Mouse (Mus musculus): Measurements from ENCODE around the gene Sardh. TPM values are rescaled to one million over a fixed set of nuclear protein-coding genes. Genes with fewer than 3 reads are reported as not detected.

The Sardh gene
- polyA plus RNA-seq, 1 experiment from 2014 or later: 11.8 TPM

- H3K4me1 ChIP-seq: no peaks in the 10 kb centered on the region; the same call in 1 of the 2 replicates
- ATAC-seq (ENCODE audit: low FRiP score): no peak
Measured at GRCm38 (mm10) chr2:27251434-27251833, 3.3 kb upstream of the Sardh start.

DNA sequence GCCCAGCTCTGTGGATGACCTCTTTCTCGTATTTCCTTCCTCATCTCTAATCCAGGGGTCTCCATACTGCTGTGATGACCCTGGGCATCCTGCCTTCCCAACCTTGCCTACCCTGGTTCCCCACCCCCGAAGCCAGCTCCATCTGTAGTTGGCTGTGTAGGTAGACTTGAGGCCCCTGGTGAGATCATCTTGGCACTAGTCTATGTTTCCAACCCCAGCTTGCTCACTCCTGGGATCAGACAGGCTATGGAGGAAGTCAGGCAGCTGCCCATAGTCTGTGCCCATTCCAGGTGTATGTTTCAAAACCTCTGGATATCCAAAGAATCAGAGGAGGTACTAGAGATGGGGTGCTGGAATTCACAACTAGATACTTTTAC, 662 bp downstream of the Sardh start:
- H3K9me3 ChIP-seq (replicated peaks): no peaks in the 10 kb centered on the region
- 57% methylated on average over 2 of the region's 2 CpGs for WGBS

More at GRCm38 (mm10) chr2:27251434-27251833, 3.3 kb upstream of the Sardh start:
- Histone ChIP-seq H3K36me3 (no peaks in the 10 kb centered on the region), H3K9me3 (replicated peaks) (no peaks in the 10 kb centered on the region), H3K4me2 (replicated peaks) (no peak overlapping the region), H3K4me3 (no peak overlapping the region), H3K27ac (no peak overlapping the region), H3K27me3 (no peaks in the 10 kb centered on the region), H3K9ac (no peak overlapping the region)

GRCm38 (mm10) chr2:27246712-27247486, 1.2 kb downstream of the Sardh start:
- Histone ChIP-seq H3K36me3 (no peaks in the 10 kb centered on the region), H3K27me3 (no peaks in the 10 kb centered on the region), H3K4me2 (replicated peaks) (peak overlapping the region; percentile 11; the same call in 1 of the 2 replicates), H3K27ac (peak overlapping the region; percentile 13; the same call in 1 of the 2 replicates), H3K9me3 (replicated peaks) (no peaks in the 10 kb centered on the region), H3K4me3 (no peak overlapping the region), H3K4me1 (no peaks in the 10 kb centered on the region; the same call in 1 of the 2 replicates), H3K9ac (no peak overlapping the region)
- ATAC-seq (ENCODE audit: low FRiP score): 0 out of 2 replicates have a peak, but pooled peaks have one; percentile 61
- 37% methylated on average over 7 of the region's 7 CpGs for WGBS

More for the DNA sequence above, 662 bp downstream of the Sardh start:
- ATAC-seq (ENCODE audit: low FRiP score): no peak
- H3K4me1 ChIP-seq: no peaks in the 10 kb centered on the region; the same call in 1 of the 2 replicates
- H3K9ac ChIP-seq: no peak overlapping the region
- H3K4me3 ChIP-seq: no peak overlapping the region
- H3K27me3 ChIP-seq: no peaks in the 10 kb centered on the region
- no peaks in the 10 kb centered on the region for H3K36me3 ChIP-seq
- no peak overlapping the region for H3K4me2 ChIP-seq (replicated peaks)
- H3K27ac ChIP-seq: no peak overlapping the region

DNA sequence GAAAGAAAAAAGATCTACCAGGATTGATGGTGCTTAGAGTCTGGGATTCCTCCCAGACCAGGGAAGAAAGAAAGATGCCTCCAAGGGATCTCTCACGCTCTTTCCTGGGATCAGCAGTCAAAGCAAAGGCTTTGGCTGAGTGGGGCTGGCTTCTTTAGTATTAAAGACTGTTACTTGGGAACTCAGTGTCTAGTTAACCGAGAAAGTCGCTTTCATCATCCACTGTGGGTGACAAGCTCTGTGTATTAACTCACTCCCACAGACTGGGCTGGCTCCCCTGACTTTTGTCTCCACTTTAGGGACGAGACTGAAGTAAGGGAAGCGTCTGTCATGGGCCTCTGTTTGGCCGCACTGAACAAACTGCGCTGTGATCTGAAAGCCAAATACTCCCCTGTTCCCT, 2.2 kb downstream of the Sardh start:
- no peaks in the 10 kb centered on the region; the same call in 1 of the 2 replicates for H3K4me1 ChIP-seq
- ATAC-seq (ENCODE audit: low FRiP score): no peak

GRCm38 (mm10) chr2:27237342-27237741, 10.8 kb downstream of the Sardh start:
- no peaks in the 10 kb centered on the region for H3K4me1 ChIP-seq
- no peak overlapping the region for H3K27ac ChIP-seq
- no peaks in the 10 kb centered on the region for H3K9me3 ChIP-seq (replicated peaks)
- H3K36me3 ChIP-seq: no peaks in the 10 kb centered on the region
- peak; percentile 53; the same call in 1 of the 2 replicates for ATAC-seq (ENCODE audit: low FRiP score)
- H3K4me3 ChIP-seq: no peak overlapping the region
- 28% methylated on average over 4 of the region's 4 CpGs for WGBS
- no peak overlapping the region for H3K4me2 ChIP-seq (replicated peaks)
- peaks cover 3% of the 10 kb centered on the region; the same call in 1 of the 2 replicates for H3K27me3 ChIP-seq
- H3K9ac ChIP-seq: no peak overlapping the region

More for the DNA sequence above, 2.2 kb downstream of the Sardh start:
- Histone ChIP-seq H3K27me3 (no peaks in the 10 kb centered on the region), H3K36me3 (no peaks in the 10 kb centered on the region), H3K9ac (no peak overlapping the region), H3K4me2 (replicated peaks) (no peak overlapping the region), H3K4me3 (no peak overlapping the region), H3K9me3 (replicated peaks) (no peaks in the 10 kb centered on the region), H3K27ac (no peak overlapping the region)
- 72% methylated on average over 7 of the region's 7 CpGs for WGBS

DNA sequence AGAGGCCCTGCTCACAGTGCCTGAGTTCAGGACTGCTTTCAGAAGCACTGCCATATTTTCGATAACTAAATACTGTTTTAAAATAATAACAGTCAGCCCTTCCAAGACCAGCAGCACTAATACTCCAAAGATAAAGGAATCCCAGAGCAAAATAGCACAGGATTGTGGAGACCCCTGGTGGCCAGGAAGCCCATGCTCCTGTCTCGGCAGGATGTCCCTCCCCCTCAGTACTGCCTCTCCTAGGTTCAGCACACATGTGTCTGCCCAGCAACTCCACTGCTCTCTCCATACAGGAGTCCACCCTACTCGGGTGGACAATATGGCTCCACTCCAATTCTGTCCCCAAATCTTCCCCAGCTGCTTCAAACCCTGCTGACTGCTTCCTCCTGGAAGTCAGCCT, 12.4 kb downstream of the Sardh start:
- no peak overlapping the region for H3K4me3 ChIP-seq
- H3K9ac ChIP-seq: no peak overlapping the region
- no peak overlapping the region for H3K27ac ChIP-seq
- WGBS: 26% methylated on average over 3 of the region's 3 CpGs
- no peaks in the 10 kb centered on the region for H3K9me3 ChIP-seq (replicated peaks)
- no peaks in the 10 kb centered on the region for H3K4me1 ChIP-seq
- peaks cover 3% of the 10 kb centered on the region; the same call in 1 of the 2 replicates for H3K27me3 ChIP-seq
- no peaks in the 10 kb centered on the region for H3K36me3 ChIP-seq
- no peak; the same call in 1 of the 2 replicates for ATAC-seq (ENCODE audit: low FRiP score)
- no peak overlapping the region for H3K4me2 ChIP-seq (replicated peaks)

GRCm38 (mm10) chr2:27232376-27232775, 15.8 kb downstream of the Sardh start:
- no peaks in the 10 kb centered on the region for H3K9me3 ChIP-seq (replicated peaks)
- WGBS: 31% methylated on average over 7 of the region's 7 CpGs
- no peak overlapping the region for H3K4me2 ChIP-seq (replicated peaks)
- H3K27me3 ChIP-seq: peaks cover 3% of the 10 kb centered on the region; the same call in 1 of the 2 replicates
- no peak for ATAC-seq (ENCODE audit: low FRiP score)
- H3K4me3 ChIP-seq: no peak overlapping the region
- H3K4me1 ChIP-seq: no peaks in the 10 kb centered on the region
- no peak overlapping the region for H3K9ac ChIP-seq
- H3K36me3 ChIP-seq: no peaks in the 10 kb centered on the region
- H3K27ac ChIP-seq: no peak overlapping the region

DNA sequence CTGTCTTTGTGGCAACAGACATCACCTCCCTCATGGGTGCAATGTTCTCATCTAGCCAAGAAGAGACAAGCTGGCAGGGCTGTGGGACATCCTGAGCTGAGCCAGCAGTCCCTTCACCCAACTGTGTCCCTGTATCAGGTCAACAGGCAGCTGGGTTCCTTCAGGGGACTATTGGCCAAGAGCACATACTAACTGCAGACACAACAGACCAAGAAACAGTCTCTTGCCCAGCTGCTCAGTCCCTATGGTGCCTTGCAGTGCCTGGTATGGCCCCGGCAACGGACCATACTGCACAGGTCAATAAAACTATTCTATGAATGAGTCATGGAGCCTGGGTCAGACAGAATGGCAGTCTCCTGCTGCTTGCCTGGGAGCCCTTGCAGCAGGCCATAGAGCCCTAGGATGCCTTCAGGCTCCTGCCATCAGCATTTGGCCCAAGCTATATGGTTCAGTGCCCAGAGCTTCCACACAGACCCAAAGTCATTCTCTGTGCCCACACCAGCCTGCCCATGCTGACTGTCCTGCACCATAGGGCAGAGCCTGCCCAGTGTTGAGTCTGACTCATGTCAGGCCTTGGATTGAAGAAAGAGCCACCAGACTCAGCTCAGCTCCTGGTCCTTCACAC, 18.5 kb downstream of the Sardh start:
- no peak overlapping the region for H3K9ac ChIP-seq
- H3K4me1 ChIP-seq: no peaks in the 10 kb centered on the region
- H3K27ac ChIP-seq: no peak overlapping the region
- no peak overlapping the region for H3K4me2 ChIP-seq (replicated peaks)
- no peaks in the 10 kb centered on the region; the same call in 1 of the 2 replicates for H3K27me3 ChIP-seq
- no peak overlapping the region for H3K4me3 ChIP-seq
- no peaks in the 10 kb centered on the region for H3K9me3 ChIP-seq (replicated peaks)
- ATAC-seq (ENCODE audit: low FRiP score): no peak
- H3K36me3 ChIP-seq: no peaks in the 10 kb centered on the region
- 86% methylated on average over 2 of the region's 2 CpGs for WGBS

- H3K9me3 ChIP-seq (replicated peaks): no peaks in the 10 kb centered on the region
- no peaks in the 10 kb centered on the region for H3K36me3 ChIP-seq
- no peaks in the 10 kb centered on the region; the same call in 1 of the 2 replicates for H3K27me3 ChIP-seq
- H3K4me3 ChIP-seq: no peak overlapping the region
- WGBS: 88% methylated on average over 5 of the region's 5 CpGs
- no peak for ATAC-seq (ENCODE audit: low FRiP score)
- no peak overlapping the region for H3K9ac ChIP-seq
- H3K4me1 ChIP-seq: no peaks in the 10 kb centered on the region
- H3K4me2 ChIP-seq (replicated peaks): no peak overlapping the region
- H3K27ac ChIP-seq: no peak overlapping the region
Measured at GRCm38 (mm10) chr2:27228809-27229480, 19.2 kb downstream of the Sardh start.

DNA sequence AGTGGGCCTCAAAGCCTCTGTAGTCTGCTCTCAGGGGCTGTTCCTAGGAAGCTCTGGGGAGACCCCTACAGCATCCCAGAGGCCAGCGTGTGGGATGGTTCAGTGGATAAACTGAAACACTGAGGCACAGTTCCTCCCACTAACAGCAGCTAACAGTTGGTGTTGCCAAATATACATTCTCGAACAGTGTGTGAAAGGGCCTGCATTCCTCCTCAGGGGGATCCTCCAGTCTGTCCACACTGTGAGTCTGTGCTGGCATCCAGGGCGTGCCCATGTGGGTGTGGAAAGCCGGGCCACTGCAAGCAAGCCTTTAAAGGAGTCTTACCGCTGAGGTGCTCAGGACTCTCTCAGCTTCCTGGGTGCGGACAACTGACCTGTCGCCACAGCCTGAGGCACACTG, 21.6 kb downstream of the Sardh start:
- Histone ChIP-seq H3K4me1 (no peaks in the 10 kb centered on the region), H3K9ac (no peak overlapping the region), H3K4me2 (replicated peaks) (no peak overlapping the region), H3K27me3 (no peaks in the 10 kb centered on the region; the same call in 1 of the 2 replicates), H3K36me3 (no peaks in the 10 kb centered on the region), H3K9me3 (replicated peaks) (no peaks in the 10 kb centered on the region), H3K27ac (no peak overlapping the region), H3K4me3 (no peak overlapping the region)
- WGBS: 66% methylated on average over 7 of the region's 7 CpGs
- ATAC-seq (ENCODE audit: low FRiP score): no peak

DNA sequence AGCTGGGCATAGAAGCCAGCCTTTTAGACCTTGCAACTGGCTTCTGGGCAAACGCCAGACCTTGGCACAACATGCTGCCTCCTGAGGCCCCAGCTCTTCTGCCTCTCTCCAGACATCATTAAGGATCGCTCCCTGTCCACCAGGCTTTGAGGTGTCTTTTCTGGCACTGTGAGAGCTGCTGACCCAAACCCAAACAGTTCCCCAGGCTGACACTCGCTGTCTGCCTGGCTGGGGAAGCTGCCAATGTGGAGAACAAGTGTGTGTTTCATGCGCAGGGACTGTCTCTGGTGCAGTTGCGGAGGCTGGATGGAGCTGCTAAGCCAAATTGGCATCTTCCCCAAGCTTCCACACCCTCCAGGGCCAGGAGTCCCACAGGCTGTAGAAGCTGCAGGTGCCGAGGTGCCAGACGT, 25.1 kb downstream of the Sardh start:
- no peak for ATAC-seq (ENCODE audit: low FRiP score)
- no peaks in the 10 kb centered on the region for H3K4me1 ChIP-seq
- no peak overlapping the region for H3K27ac ChIP-seq
- H3K4me2 ChIP-seq (replicated peaks): no peak overlapping the region
- H3K9ac ChIP-seq: no peak overlapping the region
- H3K36me3 ChIP-seq: no peaks in the 10 kb centered on the region
- no peak overlapping the region for H3K4me3 ChIP-seq
- H3K27me3 ChIP-seq: no peaks in the 10 kb centered on the region
- WGBS: 87% methylated on average over 7 of the region's 7 CpGs
- no peaks in the 10 kb centered on the region for H3K9me3 ChIP-seq (replicated peaks)

- H3K4me2 ChIP-seq (replicated peaks): no peak overlapping the region
- H3K9ac ChIP-seq: no peak overlapping the region
- H3K27me3 ChIP-seq: no peaks in the 10 kb centered on the region
- no peaks in the 10 kb centered on the region for H3K4me1 ChIP-seq
- no peak overlapping the region for H3K27ac ChIP-seq
- WGBS: 90% methylated on average over 8 of the region's 8 CpGs
- 0 out of 2 replicates have a peak, but pooled peaks have one; percentile 11 for ATAC-seq (ENCODE audit: low FRiP score)
- no peak overlapping the region for H3K4me3 ChIP-seq
- no peaks in the 10 kb centered on the region for H3K36me3 ChIP-seq
- no peaks in the 10 kb centered on the region for H3K9me3 ChIP-seq (replicated peaks)
Measured at GRCm38 (mm10) chr2:27218569-27218968, 29.6 kb downstream of the Sardh start.

All from hindbrain, embryonic 12.5 days (tissue).